Mouse (Mus musculus): ENCODE measurements around the gene Zfp281. TPM values are rescaled to one million over a fixed set of nuclear protein-coding genes. Genes with fewer than 3 reads are reported as not detected.

Zfp281 gene
- 10 to 100 TPM; 33.8 to 34.6 TPM for total RNA-seq (2021)

- DNase-seq (ENCODE audit: extremely low spot score in 1 of 2, low spot score in 2 of 2): peak; percentile 94 to 98
- intact Hi-C loops (cut with DNase I): loop anchor here (5.0 kb wide), 2 partner anchors 43 to 72 kb away; no protein-coding TSS in a partner anchor
Measured at GRCm38 (mm10) chr1:136624146-136625018, at the start of gene Zfp281. TSS of gene Zfp281 (plus strand) at chr1:136624901.

GRCm38 (mm10) chr1:136577890-136578663, 46.6 kb upstream of the Zfp281 start:
- intact Hi-C loops (cut with DNase I): no loop called here
- DNase-seq (ENCODE audit: extremely low spot score in 1 of 2, low spot score in 2 of 2): no peak

GRCm38 (mm10) chr1:136579360-136579759, 45.3 kb upstream of the Zfp281 start:
- DNase-seq (ENCODE audit: extremely low spot score in 1 of 2, low spot score in 2 of 2): no peak
- intact Hi-C loops (cut with DNase I): no loop called here

GRCm38 (mm10) chr1:136580266-136580665, 44.4 kb upstream of the Zfp281 start:
- intact Hi-C loops (cut with DNase I): no loop called here
- no peak for DNase-seq (ENCODE audit: extremely low spot score in 1 of 2, low spot score in 2 of 2)

GRCm38 (mm10) chr1:136581841-136582240, 42.9 kb upstream of the Zfp281 start:
- intact Hi-C loops (cut with DNase I): no loop called here
- DNase-seq (ENCODE audit: extremely low spot score in 1 of 2, low spot score in 2 of 2): no peak

GRCm38 (mm10) chr1:136587761-136588405, 36.8 kb upstream of the Zfp281 start:
- intact Hi-C loops (cut with DNase I): no loop called here
- no peak for DNase-seq (ENCODE audit: extremely low spot score in 1 of 2, low spot score in 2 of 2)

GRCm38 (mm10) chr1:136588908-136589307, 35.8 kb upstream of the Zfp281 start:
- no peak for DNase-seq (ENCODE audit: extremely low spot score in 1 of 2, low spot score in 2 of 2)
- intact Hi-C loops (cut with DNase I): no loop called here

- no peak for DNase-seq (ENCODE audit: extremely low spot score in 1 of 2, low spot score in 2 of 2)
- intact Hi-C loops (cut with DNase I): no loop called here
Measured at GRCm38 (mm10) chr1:136592741-136593140, 32.0 kb upstream of the Zfp281 start.

- intact Hi-C loops (cut with DNase I): no loop called here
- DNase-seq (ENCODE audit: extremely low spot score in 1 of 2, low spot score in 2 of 2): no peak
Measured at GRCm38 (mm10) chr1:136594235-136594850, 30.4 kb upstream of the Zfp281 start.

GRCm38 (mm10) chr1:136596821-136597220, 27.9 kb upstream of the Zfp281 start:
- no peak for DNase-seq (ENCODE audit: extremely low spot score in 1 of 2, low spot score in 2 of 2)
- intact Hi-C loops (cut with DNase I): no loop called here

- DNase-seq (ENCODE audit: extremely low spot score in 1 of 2, low spot score in 2 of 2): no peak
- intact Hi-C loops (cut with DNase I): no loop called here
Measured at GRCm38 (mm10) chr1:136598286-136598685, 26.4 kb upstream of the Zfp281 start.

GRCm38 (mm10) chr1:136600067-136600466, 24.6 kb upstream of the Zfp281 start:
- DNase-seq (ENCODE audit: extremely low spot score in 1 of 2, low spot score in 2 of 2): no peak
- intact Hi-C loops (cut with DNase I): no loop called here

- intact Hi-C loops (cut with DNase I): no loop called here
- no peak for DNase-seq (ENCODE audit: extremely low spot score in 1 of 2, low spot score in 2 of 2)
Measured at GRCm38 (mm10) chr1:136600647-136601345, 23.9 kb upstream of the Zfp281 start.

- no peak for DNase-seq (ENCODE audit: extremely low spot score in 1 of 2, low spot score in 2 of 2)
- intact Hi-C loops (cut with DNase I): no loop called here
Measured at GRCm38 (mm10) chr1:136601346-136601888, 23.3 kb upstream of the Zfp281 start.

- intact Hi-C loops (cut with DNase I): no loop called here
- DNase-seq (ENCODE audit: extremely low spot score in 1 of 2, low spot score in 2 of 2): no peak
Measured at GRCm38 (mm10) chr1:136602303-136602702, 22.4 kb upstream of the Zfp281 start.

GRCm38 (mm10) chr1:136604190-136604589, 20.5 kb upstream of the Zfp281 start:
- intact Hi-C loops (cut with DNase I): no loop called here

GRCm38 (mm10) chr1:136605790-136606189, 18.9 kb upstream of the Zfp281 start:
- DNase-seq (ENCODE audit: extremely low spot score in 1 of 2, low spot score in 2 of 2): no peak
- intact Hi-C loops (cut with DNase I): no loop called here

More at GRCm38 (mm10) chr1:136604190-136604589, 20.5 kb upstream of the Zfp281 start:
- no peak for DNase-seq (ENCODE audit: extremely low spot score in 1 of 2, low spot score in 2 of 2)

GRCm38 (mm10) chr1:136606278-136606677, 18.4 kb upstream of the Zfp281 start:
- no peak for DNase-seq (ENCODE audit: extremely low spot score in 1 of 2, low spot score in 2 of 2)
- intact Hi-C loops (cut with DNase I): no loop called here
